Mouse (Mus musculus) gastrocnemius, adult 2 months (tissue): Measurements from ENCODE around the gene Nol3. TPM values are rescaled to one million over a fixed set of nuclear protein-coding genes. Genes with fewer than 3 reads are reported as not detected.

Source experiments
- DNase-seq: peaks from one replicate; pipeline ENCODE4 v3.0.0; 2022
- H3K27ac ChIP-seq: fragments of 200-600 bp; 2 replicates; pipeline ENCODE4 v1.8.1; 2022; ENCODE audit warnings: mild to moderate bottlenecking
- H3K4me3 ChIP-seq: fragments of 200-600 bp; 2 replicates; pipeline ENCODE4 v1.8.1; 2022; ENCODE audit warnings: mild to moderate bottlenecking, moderate library complexity
- CTCF ChIP-seq: fragments of 200-600 bp; IDR thresholded peaks from 2 replicates; pipeline ENCODE4 v1.8.1; 2022; ENCODE audit warnings: antibody characterized with exemption, mild to moderate bottlenecking, moderate library complexity
- intact Hi-C: fragments of 180-260 bp; cut with DNase I; formaldehyde crosslinking; loops from one replicate; pipeline ENCODE4 v1.15.1; 2025
- total RNA-seq, 2 experiments: library from RNA; stranded (reverse); gene quantifications; 2 replicates each; pipeline ENCODE4 v1.2.3; 2021

Gene Nol3
- total RNA-seq, 2 experiments from 2014 or later, result 27.9 to 32.4 TPM

DNA sequence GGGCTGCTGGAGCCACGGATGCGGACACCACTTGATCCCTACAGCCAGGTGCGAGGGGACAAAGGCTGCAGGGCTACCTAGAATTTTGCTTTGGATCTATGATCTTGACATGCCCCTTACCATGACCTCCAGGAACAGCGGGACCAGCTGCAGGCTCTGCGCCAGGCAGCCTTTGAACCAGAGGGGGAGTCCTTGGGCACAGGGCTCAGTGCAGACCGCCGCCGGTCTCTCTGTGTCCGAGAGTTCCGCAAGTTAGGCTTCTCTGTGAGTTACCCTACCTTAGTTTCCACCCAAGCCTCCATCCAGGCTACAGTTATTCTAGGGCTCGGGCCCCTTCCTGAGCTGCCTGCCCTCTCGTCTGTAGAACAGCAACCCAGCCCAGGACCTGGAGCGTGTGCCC is 31.7 kb downstream of the Nol3 start:
- no peak overlapping the region for H3K4me3 ChIP-seq
- no peak overlapping the region for H3K27ac ChIP-seq
- peak; percentile 30 for DNase-seq
- intact Hi-C loops, result no loop called here
- TF ChIP-seq CTCF, result no peak

DNA sequence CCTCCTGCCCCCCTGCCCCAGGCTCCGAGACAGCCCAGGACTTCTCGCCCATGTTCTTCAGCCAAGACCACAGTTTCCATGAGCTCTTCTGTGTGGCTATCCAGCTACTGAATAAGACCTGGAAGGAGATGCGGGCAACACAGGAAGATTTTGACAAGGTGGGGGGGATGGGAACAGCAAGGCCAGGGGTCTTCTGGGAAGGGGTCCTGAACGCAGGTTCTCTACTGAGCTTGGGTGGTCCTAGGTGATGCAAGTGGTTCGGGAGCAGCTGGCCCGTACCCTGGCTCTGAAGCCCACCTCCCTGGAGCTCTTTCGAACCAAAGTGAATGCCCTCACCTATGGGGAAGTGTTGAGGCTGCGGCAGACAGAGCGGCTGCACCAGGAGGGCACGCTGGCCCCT is 32.5 kb downstream of the Nol3 start:
- no peak overlapping the region for H3K27ac ChIP-seq
- TF ChIP-seq CTCF, result no peak
- DNase-seq, result no peak
- intact Hi-C loops, result no loop called here
- no peak overlapping the region for H3K4me3 ChIP-seq

DNA sequence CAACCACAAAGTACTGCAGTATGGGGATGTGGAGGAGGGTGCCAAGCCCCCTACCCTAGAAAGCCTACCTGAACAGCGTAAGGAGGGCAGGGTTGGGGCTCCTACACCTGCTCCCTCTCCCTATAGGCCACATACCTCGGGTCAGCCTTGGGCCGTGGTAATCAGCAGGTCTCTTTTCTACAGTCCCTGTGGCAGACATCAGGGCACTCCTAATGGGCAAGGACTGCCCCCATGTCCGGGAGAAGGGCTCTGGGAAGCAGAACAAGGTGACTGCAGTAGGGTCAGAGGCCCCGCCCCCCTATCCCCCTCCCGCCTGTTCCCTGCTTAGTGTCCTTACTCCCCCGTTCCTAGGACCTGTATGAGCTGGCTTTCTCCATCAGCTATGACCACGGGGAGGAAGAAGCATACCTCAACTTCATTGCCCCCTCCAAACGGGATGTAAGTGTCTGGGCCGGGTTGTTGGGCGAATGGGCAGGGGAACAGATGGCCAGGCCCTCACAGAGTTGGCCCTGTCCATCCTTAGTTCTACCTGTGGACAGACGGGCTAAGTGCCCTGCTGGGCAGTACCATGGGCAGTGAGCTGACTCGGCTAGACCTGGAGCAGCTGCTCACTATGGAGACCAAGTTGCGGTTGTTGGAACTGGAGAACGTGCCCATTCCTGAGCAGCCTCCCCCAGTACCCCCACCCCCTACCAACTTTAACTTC is 33.4 kb downstream of the Nol3 start:
- intact Hi-C loops, result no loop called here
- no peak for TF ChIP-seq CTCF
- H3K27ac ChIP-seq, result no peak overlapping the region

DNA sequence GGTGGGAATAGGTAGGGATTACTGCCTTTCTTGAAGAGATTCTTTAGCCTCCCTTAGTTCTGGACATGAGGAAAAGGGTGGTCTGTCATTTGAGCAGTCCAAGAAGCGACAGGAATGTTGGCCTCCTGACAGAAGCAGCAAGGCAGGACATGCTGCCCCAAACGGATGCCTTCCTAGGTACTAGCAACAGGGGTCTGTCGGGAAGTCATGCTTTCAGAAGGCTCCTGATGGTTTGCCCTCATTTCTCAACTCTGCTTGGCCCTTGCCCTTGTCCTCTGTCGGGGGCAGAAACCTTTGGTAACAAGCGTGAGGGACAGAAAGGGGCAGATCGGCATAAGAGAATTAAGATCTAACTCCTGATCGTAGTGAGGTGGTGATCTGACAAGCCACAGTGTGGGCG is 34.2 kb downstream of the Nol3 start:
- DNase-seq, result peak; percentile 5
- Histone ChIP-seq H3K27ac (no peak overlapping the region), H3K4me3 (no peak overlapping the region)
- no peak for TF ChIP-seq CTCF
- intact Hi-C loops, result no loop called here

More for the DNA sequence above, 33.4 kb downstream of the Nol3 start:
- DNase-seq, result peak; percentile 10
- no peak overlapping the region for H3K4me3 ChIP-seq

DNA sequence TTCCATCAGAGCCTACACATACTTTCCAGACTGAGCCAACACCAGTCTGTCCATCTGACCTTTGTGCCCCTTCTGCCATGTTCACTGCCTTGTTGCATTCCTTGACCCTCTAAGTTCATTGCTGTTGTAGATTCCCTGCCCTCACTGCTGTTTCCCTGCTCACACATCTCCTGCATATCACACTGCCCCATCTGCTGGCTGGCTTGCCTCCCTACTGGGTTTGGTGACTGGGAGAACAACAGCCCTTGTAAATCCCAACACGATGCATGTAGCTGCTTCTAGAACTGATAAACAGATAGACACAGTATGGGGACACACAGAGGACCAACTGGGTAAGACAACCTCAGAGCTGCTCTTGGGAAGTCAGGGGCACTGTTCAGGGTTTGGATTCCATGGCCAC is 35.8 kb downstream of the Nol3 start:
- Histone ChIP-seq H3K27ac (no peak overlapping the region), H3K4me3 (no peak overlapping the region)
- peak; percentile 13 for DNase-seq
- TF ChIP-seq CTCF, result no peak
- intact Hi-C loops, result no loop called here

DNA sequence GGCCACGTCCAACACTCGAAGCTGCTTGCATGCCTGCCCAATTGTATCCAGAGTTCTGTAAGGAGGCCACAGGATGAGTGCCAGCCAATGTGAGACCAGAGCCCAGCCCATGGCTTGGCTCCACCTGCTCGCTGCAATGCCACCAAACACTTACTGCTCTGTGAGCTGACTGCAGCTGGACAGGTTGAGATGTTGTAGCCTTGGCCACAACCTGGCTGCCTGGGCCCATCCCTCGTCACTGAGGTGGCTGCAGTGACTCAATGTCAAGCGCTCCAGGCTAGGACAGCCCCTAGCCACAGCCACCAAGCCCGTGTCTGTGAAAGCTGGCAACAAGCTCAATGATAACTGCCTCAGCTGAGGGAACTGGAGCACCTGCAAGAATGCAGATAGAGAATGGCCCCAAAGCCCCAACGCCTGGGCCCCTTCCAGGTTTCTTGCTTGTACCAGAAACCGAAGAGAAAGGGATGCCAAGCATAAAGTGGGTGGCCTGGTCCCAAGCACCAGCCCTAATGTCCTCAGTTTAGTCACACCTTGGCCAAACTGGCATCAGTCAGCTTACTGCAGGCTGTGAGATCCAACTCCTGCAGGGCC is 37.0 kb downstream of the Nol3 start:
- no peak for DNase-seq
- H3K4me3 ChIP-seq, result no peak overlapping the region
- H3K27ac ChIP-seq, result no peak overlapping the region
- TF ChIP-seq CTCF, result no peak
- intact Hi-C loops, result no loop called here

DNA sequence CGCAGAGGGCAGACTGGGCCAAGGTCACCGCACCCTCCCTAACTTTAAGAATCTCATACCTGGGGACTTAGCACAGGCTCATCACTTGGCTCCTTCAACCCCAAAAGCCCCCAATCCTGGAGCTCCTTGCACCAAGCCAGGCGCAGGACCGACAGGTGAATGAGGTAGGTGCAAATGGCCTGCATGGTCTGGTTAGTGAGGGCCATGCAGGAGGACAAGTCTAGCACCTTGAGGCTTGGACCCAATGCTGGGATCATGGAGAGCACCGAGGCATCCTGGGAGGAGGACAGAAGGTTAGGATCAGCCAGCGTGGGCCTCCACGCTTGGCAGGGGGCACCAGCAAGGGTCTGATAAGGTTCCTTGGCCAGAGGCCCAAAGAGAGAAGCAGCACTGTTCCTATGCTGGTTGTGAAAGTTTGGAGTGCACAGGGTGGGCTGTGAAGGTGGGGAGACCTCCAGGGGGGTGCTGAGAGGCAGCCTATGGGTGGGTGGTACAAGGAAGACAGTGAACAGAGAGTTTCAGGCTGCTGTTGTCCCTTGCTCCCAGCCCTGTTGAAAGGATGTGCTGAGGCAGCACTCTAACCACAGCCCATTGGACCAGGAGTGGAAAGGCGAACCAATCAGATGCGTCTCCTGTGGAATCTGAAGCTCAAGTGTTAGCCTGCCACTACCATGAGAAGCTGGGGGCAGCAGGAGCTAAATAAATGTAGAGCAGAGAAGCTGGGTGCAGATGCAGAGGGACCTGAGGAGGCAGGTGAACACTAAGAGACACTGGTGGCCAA is 37.9 kb downstream of the Nol3 start:
- no peak overlapping the region for H3K27ac ChIP-seq
- TF ChIP-seq CTCF, result no peak
- DNase-seq, result peak; percentile 12
- intact Hi-C loops, result no loop called here
- no peak overlapping the region for H3K4me3 ChIP-seq

DNA sequence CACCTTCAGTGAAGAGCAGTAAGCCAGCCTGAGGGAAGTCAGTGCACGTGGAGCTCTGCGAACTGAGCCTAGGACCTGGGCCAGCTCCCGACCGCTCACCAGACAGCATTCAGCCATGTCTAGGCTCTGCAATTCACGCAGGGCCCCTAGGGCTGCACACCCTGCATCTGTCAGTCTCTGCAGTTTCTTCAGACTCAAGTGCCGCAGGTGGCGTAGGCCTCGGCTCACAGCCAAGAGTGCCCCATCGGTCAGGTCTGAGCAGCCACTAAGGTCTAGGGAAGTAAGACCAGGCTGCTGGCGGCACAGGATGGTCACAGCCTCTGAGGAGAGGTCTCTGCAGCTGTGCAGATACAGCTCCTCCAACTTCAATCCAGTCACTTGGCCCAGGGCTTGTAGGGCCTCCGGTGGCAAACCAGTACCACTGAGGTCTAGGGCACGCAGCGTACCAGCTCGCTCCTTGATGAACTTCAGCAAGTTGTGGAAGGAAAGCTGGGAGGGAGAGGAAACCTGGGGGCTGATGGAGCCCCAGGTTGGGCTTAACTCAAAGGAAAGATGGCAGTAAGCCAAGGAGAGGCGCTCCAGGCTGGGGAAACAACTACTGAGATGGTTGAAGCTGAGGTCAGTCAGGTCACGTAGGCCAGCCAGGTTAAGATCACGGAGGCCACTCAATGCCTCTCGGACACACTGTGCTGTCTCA is 39.3 kb downstream of the Nol3 start:
- H3K4me3 ChIP-seq, result no peak overlapping the region
- no peak for TF ChIP-seq CTCF
- intact Hi-C loops, result no loop called here
- DNase-seq, result peak; percentile 23
- no peak overlapping the region for H3K27ac ChIP-seq

DNA sequence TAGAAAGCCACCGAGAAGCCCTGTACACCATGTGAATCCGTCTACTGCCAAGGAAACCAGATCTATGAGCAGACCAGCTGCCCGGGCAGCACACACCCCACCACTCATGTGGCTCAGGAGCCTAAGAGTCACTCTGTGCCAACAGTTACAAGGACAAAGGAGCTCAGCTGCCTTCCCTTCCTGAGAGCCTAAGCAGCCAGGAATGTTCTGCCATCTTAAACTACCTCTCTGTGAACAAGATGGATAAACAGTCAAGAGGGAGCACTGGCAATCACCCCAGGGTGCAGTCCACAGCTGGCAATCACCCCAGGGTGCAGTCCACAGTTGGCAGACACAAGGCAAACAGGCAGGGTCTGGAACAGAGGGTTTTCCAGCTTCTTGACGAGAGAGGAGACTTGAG is 42.0 kb downstream of the Nol3 start:
- H3K27ac ChIP-seq, result peak overlapping the region; percentile 86
- intact Hi-C loops, result no loop called here
- no peak for TF ChIP-seq CTCF

DNA sequence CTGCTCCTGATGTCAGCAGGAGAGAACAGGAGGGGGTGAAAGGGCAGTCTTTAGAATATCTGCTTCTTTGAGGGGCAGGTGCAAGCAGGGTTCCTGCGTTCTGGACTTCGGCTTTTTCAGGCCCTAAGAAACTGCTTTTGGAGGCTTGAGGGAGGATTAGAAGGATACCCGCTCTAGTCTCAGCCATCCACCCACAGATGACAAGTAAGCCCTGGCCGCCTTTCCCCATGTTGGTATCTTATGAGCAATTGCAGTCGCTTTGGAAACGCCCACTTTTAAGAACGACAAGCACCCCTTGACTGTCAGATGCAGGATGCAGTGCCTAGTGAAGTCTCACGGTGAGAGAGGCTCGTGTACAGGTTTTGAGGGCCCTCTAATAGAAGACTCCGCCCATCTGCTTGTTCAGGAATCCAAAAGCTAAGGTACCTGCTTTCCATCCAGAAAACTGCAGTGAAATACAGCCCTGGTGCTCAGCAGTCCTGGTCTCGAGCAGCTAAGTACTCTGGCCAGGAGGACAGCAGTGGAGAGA is 42.8 kb downstream of the Nol3 start:
- TF ChIP-seq CTCF, result no peak
- no peak overlapping the region for H3K4me3 ChIP-seq
- intact Hi-C loops, result no loop called here
- peak overlapping the region; percentile 86 for H3K27ac ChIP-seq
- DNase-seq, result no peak

More for the DNA sequence above, 42.0 kb downstream of the Nol3 start:
- no peak overlapping the region for H3K4me3 ChIP-seq
- peak; percentile 67 for DNase-seq

DNA sequence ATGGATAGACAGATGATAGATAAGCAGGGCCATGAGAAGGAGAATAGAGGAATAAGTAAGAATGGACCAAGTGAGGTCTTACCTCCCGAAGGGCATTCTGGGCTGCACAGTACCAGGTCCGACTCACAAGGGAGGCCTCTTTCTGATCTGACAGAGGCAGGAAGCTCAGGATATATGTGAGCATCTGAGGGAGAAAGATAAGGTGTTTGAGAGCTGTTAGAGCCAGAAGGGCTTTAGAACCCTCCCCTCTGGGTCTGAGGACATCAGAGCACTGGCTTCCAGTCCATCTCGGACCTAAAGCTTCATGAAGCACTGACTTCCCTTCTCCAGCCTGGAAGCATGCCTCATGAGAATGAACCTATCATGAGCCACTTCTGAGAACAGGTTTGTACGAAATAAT is 47.2 kb downstream of the Nol3 start:
- no peak for DNase-seq
- H3K27ac ChIP-seq, result no peak overlapping the region
- TF ChIP-seq CTCF, result no peak
- intact Hi-C loops, result no loop called here
- H3K4me3 ChIP-seq, result no peak overlapping the region

DNA sequence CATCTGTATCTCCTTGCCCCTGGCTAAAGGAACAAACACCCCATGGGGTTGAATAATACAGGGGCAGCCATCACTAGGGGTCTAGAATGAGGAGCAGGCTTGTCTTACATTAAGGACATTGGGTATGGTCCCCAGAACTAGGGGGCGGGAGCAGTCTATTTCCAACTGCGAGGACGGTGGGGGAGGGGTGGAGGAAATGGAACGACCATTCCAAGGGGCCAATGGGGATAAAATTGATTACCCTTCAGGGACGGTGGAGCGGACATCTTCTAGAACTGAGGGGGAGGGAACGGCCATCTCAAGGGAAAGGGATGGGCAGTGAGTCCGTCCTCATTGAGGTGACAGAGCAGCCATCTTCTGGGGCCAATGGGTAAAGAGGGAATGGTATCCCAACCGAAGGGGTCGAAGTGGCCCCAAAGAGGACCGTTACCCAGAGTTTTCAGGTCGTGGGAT is 49.7 kb downstream of the Nol3 start:
- H3K4me3 ChIP-seq, result peak overlapping the region; percentile 84
- TF ChIP-seq CTCF, result no peak
- intact Hi-C loops, result loop anchor here (2.0 kb wide), 1 partner anchor 27 kb away; no protein-coding TSS in a partner anchor
- peak overlapping the region; percentile 95 for H3K27ac ChIP-seq
- DNase-seq, result no peak
